Mouse (Mus musculus) adrenal gland, adult 18-20 months (tissue): ENCODE measurements at regions not wholly inside any gene's neighbourhood (a gene's known extent, or its start where the extent isn't known, plus 50 kb on each side); places are given as distances from the start of the nearest gene placed in this dataset.

ENCODE experiments used
- DNase-seq, 2 experiments: peaks; one replicate each; pipeline ENCODE4 v3.0.0; 2021 to 2022; ENCODE audit warnings: low spot score in 2 of 2

GRCm38 (mm10) chr5:119596994-119597391 is 73.5 kb upstream of the Tbx3 start:
- DNase-seq, result no peak

GRCm38 (mm10) chr5:119597530-119597929 is 72.9 kb upstream of the Tbx3 start:
- DNase-seq, result no peak

- no peak for DNase-seq
These were observed 72.3 kb upstream of the Tbx3 start for GRCm38 (mm10) chr5:119598166-119598565.

- no peak for DNase-seq
These were observed 69.1 kb upstream of the Tbx3 start for GRCm38 (mm10) chr5:119601390-119601789.

GRCm38 (mm10) chr5:119602001-119602400 is 68.5 kb upstream of the Tbx3 start:
- no peak for DNase-seq

- DNase-seq, result no peak
These were observed 65.0 kb upstream of the Tbx3 start for GRCm38 (mm10) chr5:119605444-119605843.

GRCm38 (mm10) chr5:119613413-119613812 is 57.1 kb upstream of the Tbx3 start:
- DNase-seq, result no peak

- no peak for DNase-seq
These were observed 56.3 kb upstream of the Tbx3 start for GRCm38 (mm10) chr5:119613981-119614770.

GRCm38 (mm10) chr5:119615681-119616080 is 54.8 kb upstream of the Tbx3 start:
- no peak for DNase-seq

GRCm38 (mm10) chr5:119617856-119618255 is 52.6 kb upstream of the Tbx3 start:
- no peak for DNase-seq

GRCm38 (mm10) chr5:119619906-119620305 is 50.6 kb upstream of the Tbx3 start:
- no peak for DNase-seq
